Mouse (Mus musculus): ENCODE measurements around the gene Myt1l. TPM values are rescaled to one million over a fixed set of nuclear protein-coding genes. Genes with fewer than 3 reads are reported as not detected.

Gene Myt1l
- polyA plus RNA-seq, 1 experiment from 2014 or later = 254 TPM

DNA sequence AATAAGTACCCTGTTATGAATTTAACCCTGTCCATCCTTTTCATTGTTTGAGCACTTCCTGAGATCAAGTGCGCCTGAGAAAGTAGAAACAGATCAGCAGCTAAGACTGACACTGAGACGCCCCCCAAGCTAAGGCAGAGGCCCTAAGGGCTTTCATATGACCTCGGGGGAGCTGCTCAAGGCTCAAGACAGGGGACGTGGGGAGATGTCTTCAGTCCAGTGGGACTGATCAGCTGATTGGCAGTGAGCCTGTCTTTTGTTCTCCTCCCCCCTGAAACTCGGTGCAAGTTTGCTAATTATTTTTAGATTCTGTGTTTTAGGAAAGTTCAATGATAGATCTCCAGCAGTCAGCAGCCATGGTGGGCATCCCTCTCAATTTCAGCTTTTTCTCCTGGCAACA lies 10.9 kb downstream of the Myt1l start:
- Histone ChIP-seq H3K9me3 (no peaks in the 10 kb centered on the region), H3K4me2 (replicated peaks) (peak overlapping the region; percentile 61), H3K4me1 (peaks cover 64% of the 10 kb centered on the region), H3K4me3 (peak overlapping the region; percentile 56), H3K27ac (replicated peaks) (peak overlapping the region; percentile 78), H3K27me3 (no peaks in the 10 kb centered on the region), H3K36me3 (no peaks in the 10 kb centered on the region), H3K9ac (replicated peaks) (peak overlapping the region; percentile 35; the same call in 1 of the 2 replicates)
- WGBS = 35% methylated on average over 5 of the region's 5 CpGs
- ATAC-seq (replicated peaks) = no peak

- H3K4me3 ChIP-seq = no peak overlapping the region
- ATAC-seq (replicated peaks) = no peak
- 65% methylated on average over 5 of the region's 5 CpGs for WGBS
- H3K27ac ChIP-seq (replicated peaks) = peak overlapping the region; percentile 23; the same call in 1 of the 2 replicates
- peaks cover 65% of the 10 kb centered on the region for H3K4me1 ChIP-seq
- no peak overlapping the region for H3K4me2 ChIP-seq (replicated peaks)
- no peaks in the 10 kb centered on the region for H3K9me3 ChIP-seq
- no peaks in the 10 kb centered on the region for H3K27me3 ChIP-seq
- no peaks in the 10 kb centered on the region for H3K36me3 ChIP-seq
- no peak overlapping the region for H3K9ac ChIP-seq (replicated peaks)
These were observed 12.6 kb downstream of the Myt1l start for GRCm38 (mm10) chr12:29540741-29541140.

- 48% methylated on average over 3 of the region's 3 CpGs for WGBS
These were observed 17.9 kb downstream of the Myt1l start for GRCm38 (mm10) chr12:29546073-29546472.

DNA sequence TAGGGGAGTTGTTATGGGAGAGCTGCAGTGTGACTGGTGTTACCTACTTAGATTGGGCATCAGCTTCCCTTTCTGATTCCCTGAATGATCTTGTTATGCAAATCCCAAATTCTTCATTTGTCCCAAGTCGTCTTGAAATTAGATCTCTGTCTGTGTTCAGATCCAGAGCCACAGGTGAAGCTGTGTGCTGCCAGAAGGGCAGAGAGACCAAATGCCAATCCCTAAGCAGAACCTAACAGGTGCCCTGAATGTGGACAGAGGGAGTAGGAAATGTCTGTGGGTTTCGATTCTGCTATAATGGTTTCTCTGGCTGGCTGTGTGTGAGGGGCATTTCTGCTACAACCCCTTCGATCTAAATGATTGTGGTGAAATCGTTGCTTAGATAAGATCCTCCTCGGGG lies 18.9 kb downstream of the Myt1l start:
- Histone ChIP-seq H3K27me3 (no peaks in the 10 kb centered on the region), H3K36me3 (no peaks in the 10 kb centered on the region), H3K27ac (replicated peaks) (peak overlapping the region; percentile 83), H3K9me3 (no peaks in the 10 kb centered on the region), H3K4me3 (no peak overlapping the region), H3K4me1 (peaks cover 42% of the 10 kb centered on the region), H3K4me2 (replicated peaks) (no peak overlapping the region), H3K9ac (replicated peaks) (no peak overlapping the region)
- 63% methylated on average over 5 of the region's 5 CpGs for WGBS
- ATAC-seq (replicated peaks) = no peak

More at GRCm38 (mm10) chr12:29546073-29546472, 17.9 kb downstream of the Myt1l start:
- no peak overlapping the region for H3K9ac ChIP-seq (replicated peaks)
- no peaks in the 10 kb centered on the region for H3K27me3 ChIP-seq
- ATAC-seq (replicated peaks) = no peak
- no peaks in the 10 kb centered on the region for H3K36me3 ChIP-seq
- no peaks in the 10 kb centered on the region for H3K9me3 ChIP-seq
- peaks cover 45% of the 10 kb centered on the region for H3K4me1 ChIP-seq
- no peak overlapping the region for H3K4me2 ChIP-seq (replicated peaks)
- H3K27ac ChIP-seq (replicated peaks) = no peak overlapping the region
- no peak overlapping the region for H3K4me3 ChIP-seq

DNA sequence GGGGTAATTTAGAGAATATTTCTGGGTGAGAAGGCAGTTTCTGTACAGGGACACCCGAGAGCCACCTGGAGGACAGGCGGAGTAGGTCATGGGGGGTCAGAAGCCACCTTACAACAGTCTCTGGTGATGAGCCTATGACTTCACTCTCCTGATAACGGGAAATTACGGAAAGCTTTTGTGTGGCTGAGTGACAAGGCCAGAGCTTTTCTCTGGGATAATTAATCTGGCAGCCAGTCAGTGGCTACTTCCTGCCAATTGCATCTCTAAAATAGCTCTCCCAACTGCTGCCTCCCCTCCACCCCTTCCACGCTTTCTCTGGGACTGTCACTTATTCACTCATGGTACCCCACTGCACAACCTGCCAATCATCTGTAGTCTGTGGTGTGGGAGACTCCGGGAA lies 19.6 kb downstream of the Myt1l start:
- H3K4me2 ChIP-seq (replicated peaks) = 0 out of 2 replicates have a peak overlapping the region, but pooled peaks have one; percentile 10
- H3K9ac ChIP-seq (replicated peaks) = no peak overlapping the region; the same call in 1 of the 2 replicates
- 24% methylated on average over 6 of the region's 6 CpGs for WGBS
- H3K4me1 ChIP-seq = peaks cover 42% of the 10 kb centered on the region
- H3K36me3 ChIP-seq = no peaks in the 10 kb centered on the region
- peak; percentile 82 for ATAC-seq (replicated peaks)
- H3K4me3 ChIP-seq = no peak overlapping the region
- no peaks in the 10 kb centered on the region for H3K9me3 ChIP-seq
- H3K27ac ChIP-seq (replicated peaks) = peak overlapping the region; percentile 83
- H3K27me3 ChIP-seq = no peaks in the 10 kb centered on the region

- Histone ChIP-seq H3K27me3 (no peaks in the 10 kb centered on the region), H3K36me3 (no peaks in the 10 kb centered on the region), H3K9ac (replicated peaks) (no peak overlapping the region), H3K4me2 (replicated peaks) (no peak overlapping the region), H3K27ac (replicated peaks) (peak overlapping the region; percentile 41), H3K4me1 (peaks cover 39% of the 10 kb centered on the region), H3K4me3 (no peak overlapping the region), H3K9me3 (no peaks in the 10 kb centered on the region)
- 47% methylated on average over 7 of the region's 7 CpGs for WGBS
- peak; percentile 53; the same call in 1 of the 2 replicates for ATAC-seq (replicated peaks)
These were observed 25.0 kb downstream of the Myt1l start for GRCm38 (mm10) chr12:29553138-29553537.

DNA sequence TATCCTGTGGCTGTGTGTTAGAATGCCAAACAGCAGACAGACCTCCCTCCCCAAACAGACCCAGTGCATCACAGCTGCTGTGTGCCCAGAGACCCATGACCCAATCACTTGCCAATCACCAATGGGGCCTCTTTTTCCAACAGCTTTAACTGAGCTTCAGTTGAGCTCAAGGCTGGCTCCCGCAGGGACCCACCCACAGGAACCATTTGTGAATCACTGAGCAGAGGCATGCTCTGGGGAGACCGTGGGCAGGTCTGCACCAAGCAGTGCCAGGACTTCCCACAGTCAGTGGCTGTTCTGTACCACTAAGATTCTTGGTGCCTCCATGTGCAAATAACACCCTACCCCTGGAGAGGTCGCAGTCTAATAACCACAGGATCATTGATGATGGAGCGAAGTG lies 27.5 kb downstream of the Myt1l start:
- Histone ChIP-seq H3K27me3 (no peaks in the 10 kb centered on the region), H3K9me3 (no peaks in the 10 kb centered on the region), H3K27ac (replicated peaks) (no peak overlapping the region), H3K9ac (replicated peaks) (no peak overlapping the region), H3K4me2 (replicated peaks) (no peak overlapping the region), H3K36me3 (no peaks in the 10 kb centered on the region), H3K4me3 (no peak overlapping the region), H3K4me1 (peaks cover 48% of the 10 kb centered on the region)
- no peak for ATAC-seq (replicated peaks)
- WGBS = 80% methylated on average over 4 of the region's 4 CpGs

GRCm38 (mm10) chr12:29556408-29556807 lies 28.2 kb downstream of the Myt1l start:
- 64% methylated on average over 3 of the region's 3 CpGs for WGBS
- Histone ChIP-seq H3K36me3 (no peaks in the 10 kb centered on the region), H3K9me3 (no peaks in the 10 kb centered on the region), H3K4me1 (peaks cover 55% of the 10 kb centered on the region), H3K4me3 (no peak overlapping the region), H3K4me2 (replicated peaks) (no peak overlapping the region), H3K27ac (replicated peaks) (0 out of 2 replicates have a peak overlapping the region, but pooled peaks have one; percentile 2), H3K27me3 (no peaks in the 10 kb centered on the region), H3K9ac (replicated peaks) (no peak overlapping the region)
- no peak for ATAC-seq (replicated peaks)

DNA sequence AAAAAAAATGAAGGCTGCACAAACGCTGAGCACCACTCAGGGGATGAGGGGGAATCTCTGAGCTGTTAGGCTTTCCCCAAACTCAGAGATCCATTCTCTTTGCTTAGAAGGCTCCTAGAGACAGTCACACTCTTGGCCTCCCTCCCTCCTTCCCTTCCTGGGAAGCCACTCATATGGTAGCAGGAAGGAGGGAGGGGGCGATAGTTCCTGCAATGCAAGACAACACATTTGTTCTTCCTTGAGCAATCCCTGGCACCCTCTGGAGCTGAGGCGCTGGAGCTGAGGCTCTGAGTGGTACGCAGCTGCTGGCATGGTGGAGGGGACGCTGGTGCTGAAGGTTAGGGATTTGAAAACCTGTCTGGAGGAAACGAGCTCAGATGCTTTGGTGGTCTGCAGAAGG lies 28.7 kb downstream of the Myt1l start:
- WGBS = 65% methylated on average over 6 of the region's 6 CpGs
- Histone ChIP-seq H3K27ac (replicated peaks) (no peak overlapping the region), H3K4me2 (replicated peaks) (no peak overlapping the region), H3K9me3 (no peaks in the 10 kb centered on the region), H3K4me1 (peaks cover 57% of the 10 kb centered on the region), H3K9ac (replicated peaks) (no peak overlapping the region), H3K27me3 (no peaks in the 10 kb centered on the region), H3K36me3 (no peaks in the 10 kb centered on the region), H3K4me3 (no peak overlapping the region)
- ATAC-seq (replicated peaks) = no peak

DNA sequence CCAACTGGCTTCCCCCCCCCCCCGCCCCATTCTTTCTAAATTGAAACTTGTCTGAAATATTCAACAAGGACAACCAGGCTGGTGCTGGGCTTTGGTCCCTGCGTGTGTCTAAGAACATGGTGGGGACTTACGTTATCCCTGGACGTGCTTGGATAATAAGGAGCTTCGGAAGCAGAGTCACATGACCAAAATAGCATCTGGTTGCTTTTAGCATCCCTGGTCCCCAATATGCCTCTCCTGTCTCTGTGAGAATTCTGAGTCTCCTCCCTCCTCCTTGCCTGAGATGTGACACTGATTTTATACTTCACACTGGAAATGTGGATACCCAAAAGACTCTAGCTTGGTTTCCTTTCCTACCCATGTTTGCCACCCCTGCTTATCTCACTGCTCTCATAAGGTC lies 31.6 kb downstream of the Myt1l start:
- 56% methylated on average over 5 of the region's 5 CpGs for WGBS
- no peaks in the 10 kb centered on the region for H3K27me3 ChIP-seq
- H3K9ac ChIP-seq (replicated peaks) = no peak overlapping the region
- peak; percentile 62 for ATAC-seq (replicated peaks)
- no peak overlapping the region for H3K4me2 ChIP-seq (replicated peaks)
- H3K9me3 ChIP-seq = no peaks in the 10 kb centered on the region
- H3K4me3 ChIP-seq = no peak overlapping the region
- H3K4me1 ChIP-seq = peaks cover 54% of the 10 kb centered on the region
- H3K27ac ChIP-seq (replicated peaks) = 0 out of 2 replicates have a peak overlapping the region, but pooled peaks have one; percentile 9
- no peaks in the 10 kb centered on the region for H3K36me3 ChIP-seq

DNA sequence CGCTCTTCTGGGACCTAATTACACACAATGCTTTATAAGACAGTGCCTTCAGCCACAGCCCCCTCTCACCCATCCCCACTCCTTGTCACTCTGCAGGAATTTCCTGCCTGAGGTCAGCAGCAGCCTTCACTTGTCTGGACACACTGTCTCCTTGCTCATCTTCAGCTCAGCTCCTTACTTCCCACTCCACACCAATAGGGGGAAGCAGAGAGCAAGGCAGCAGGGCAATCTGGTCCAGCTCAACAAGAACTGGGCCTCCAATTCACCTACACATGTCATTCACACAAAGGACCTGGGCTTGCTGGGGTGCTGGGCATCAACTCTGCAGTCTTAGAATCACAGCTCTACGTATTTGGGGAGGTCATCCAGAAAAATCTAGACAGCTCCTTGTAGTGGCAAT lies 33.0 kb downstream of the Myt1l start:
- WGBS = 86% methylated on average over 2 of the region's 2 CpGs
- 0 out of 2 replicates have a peak overlapping the region, but pooled peaks have one; percentile 6 for H3K27ac ChIP-seq (replicated peaks)

DNA sequence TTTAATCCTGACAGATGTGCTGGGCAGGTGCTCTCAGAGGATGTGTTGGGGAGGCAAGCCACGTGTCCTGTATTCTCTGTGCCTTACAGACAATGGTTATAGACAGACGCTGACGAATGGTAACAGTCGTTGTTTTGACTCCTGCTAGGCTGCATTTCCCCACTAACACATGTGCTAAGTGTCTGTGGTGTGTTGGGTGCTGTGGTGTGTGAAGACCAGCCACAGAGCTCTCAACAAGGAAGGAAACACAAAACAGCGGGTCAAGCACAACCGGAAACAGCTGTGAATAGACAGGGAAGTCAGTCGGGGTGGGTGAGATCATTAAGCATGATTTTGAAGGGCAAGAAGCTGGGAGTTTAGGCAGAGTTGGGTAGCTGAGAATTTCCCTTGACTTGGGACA lies 41.1 kb downstream of the Myt1l start:
- Histone ChIP-seq H3K4me3 (no peak overlapping the region), H3K4me2 (replicated peaks) (no peak overlapping the region), H3K36me3 (peaks cover 39% of the 10 kb centered on the region), H3K9ac (replicated peaks) (no peak overlapping the region), H3K4me1 (no peaks in the 10 kb centered on the region), H3K27ac (replicated peaks) (no peak overlapping the region), H3K27me3 (no peaks in the 10 kb centered on the region), H3K9me3 (no peaks in the 10 kb centered on the region)
- no peak for ATAC-seq (replicated peaks)
- WGBS = 72% methylated on average over 7 of the region's 7 CpGs

More for the DNA sequence above, 33.0 kb downstream of the Myt1l start:
- H3K4me3 ChIP-seq = no peak overlapping the region
- H3K4me2 ChIP-seq (replicated peaks) = no peak overlapping the region
- H3K9ac ChIP-seq (replicated peaks) = no peak overlapping the region
- no peak for ATAC-seq (replicated peaks)
- H3K9me3 ChIP-seq = no peaks in the 10 kb centered on the region
- no peaks in the 10 kb centered on the region for H3K27me3 ChIP-seq
- peaks cover 48% of the 10 kb centered on the region for H3K4me1 ChIP-seq
- no peaks in the 10 kb centered on the region for H3K36me3 ChIP-seq

DNA sequence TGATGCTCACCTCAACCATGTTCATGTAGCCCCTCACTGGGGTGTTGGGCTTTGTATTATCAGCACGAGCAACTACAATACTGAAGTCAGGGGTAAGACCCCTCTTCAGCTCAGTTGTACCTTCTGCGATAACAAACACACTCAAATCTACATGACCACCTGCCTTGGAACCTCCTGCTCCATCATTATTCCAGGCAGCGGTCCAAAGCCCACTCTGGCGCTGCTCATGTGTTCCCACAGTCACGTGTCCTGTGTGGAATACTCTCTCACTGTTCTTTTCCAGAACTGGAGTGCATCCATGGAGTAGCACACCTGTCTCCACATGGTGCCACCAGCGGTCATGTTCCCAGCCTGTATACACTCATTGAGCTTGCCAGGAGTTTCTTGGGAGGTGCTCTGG lies 42.2 kb downstream of the Myt1l start:
- no peak for ATAC-seq (replicated peaks)
- Histone ChIP-seq H3K27me3 (no peaks in the 10 kb centered on the region), H3K9me3 (no peaks in the 10 kb centered on the region), H3K27ac (replicated peaks) (no peak overlapping the region), H3K4me1 (no peaks in the 10 kb centered on the region), H3K4me3 (no peak overlapping the region), H3K4me2 (replicated peaks) (no peak overlapping the region), H3K36me3 (peaks cover 39% of the 10 kb centered on the region), H3K9ac (replicated peaks) (no peak overlapping the region)
- 81% methylated on average over 6 of the region's 6 CpGs for WGBS

Measured in forebrain, embryonic 15.5 days (tissue).